Mouse (Mus musculus) midbrain, embryonic 14.5 days (tissue): ENCODE results near the gene Olfr811. TPM values are rescaled to one million over a fixed set of nuclear protein-coding genes. Genes with fewer than 3 reads are reported as not detected.

Experiments
- ATAC-seq: fragments of 200-750 bp; cut with Nextera tagmentation; 2 replicates; pipeline ENCODE4 v1.8.0; 2017; ENCODE audit warnings: moderate number of reproducible peaks, moderate library complexity; ENCODE audit not compliant: low FRiP score, low TSS enrichment
- DNase-seq: peaks from one replicate; pipeline ENCODE4 v3.0.0-alpha.2; 2015
- H3K27ac ChIP-seq: fragments of 300-500 bp; sonication (generic); replicated peaks from 2 replicates; pipeline ENCODE4 v1.5.1; 2014; ENCODE audit warnings: mild to moderate bottlenecking, low read depth, low read length, moderate library complexity
- H3K27me3 ChIP-seq: fragments of 300-500 bp; sonication (generic); 2 replicates; pipeline ENCODE4 v1.6.1; 2014; ENCODE audit warnings: low read length, control low read depth, mixed read lengths; ENCODE audit not compliant: control insufficient read depth, insufficient read depth
- H3K36me3 ChIP-seq: fragments of 300-500 bp; sonication (generic); 2 replicates; pipeline ENCODE4 v1.6.1; 2014; ENCODE audit warnings: low read length, control low read depth; ENCODE audit not compliant: control insufficient read depth, insufficient read depth
- H3K4me1 ChIP-seq: fragments of 300-500 bp; sonication (generic); 2 replicates; pipeline ENCODE4 v1.6.1; 2014; ENCODE audit warnings: mild to moderate bottlenecking, antibody characterized with exemption, low read length, control low read depth; ENCODE audit not compliant: control insufficient read depth, insufficient read depth
- H3K4me2 ChIP-seq: fragments of 300-500 bp; sonication (generic); 2 replicates; pipeline ENCODE4 v1.6.1; 2014; ENCODE audit warnings: mild to moderate bottlenecking, low read length, moderate library complexity
- H3K4me3 ChIP-seq: fragments of 300-500 bp; sonication (generic); replicated peaks from 2 replicates; pipeline ENCODE4 v1.5.1; 2014; ENCODE audit warnings: low read depth, low read length
- H3K9ac ChIP-seq: fragments of 300-500 bp; sonication (generic); replicated peaks from 2 replicates; pipeline ENCODE4 v1.6.1; 2014; ENCODE audit warnings: mild to moderate bottlenecking, low read length, moderate library complexity
- H3K9me3 ChIP-seq: fragments of 300-500 bp; sonication (generic); 2 replicates; pipeline ENCODE4 v1.6.1; 2016; ENCODE audit warnings: low read length, control low read depth, mixed read lengths; ENCODE audit not compliant: control insufficient read depth
- WGBS: fragments of 180-500 bp; shearing (Covaris S2); extraction: QIAGEN DNeasy Blood & Tissue Kit; methylation state at CpG from one replicate; pipeline ENCODE4 v1.1.7; 2014; 5-methylcytosine and 5-hydroxymethylcytosine counted together
- polyA plus RNA-seq: library from polyadenylated mRNA; unstranded; fragments of >200 nt; fragmentation: Nextera tagmentation; extraction: Ambion mirVana; gene quantifications from 2 replicates; pipeline ENCODE4 v1.2.1, GENCODE M21; 2014

Gene Olfr811
- polyA plus RNA-seq = not detected in 2 replicates

- Histone ChIP-seq H3K4me2 (no peak within 1 kb of the TSS), H3K9me3 (no peaks in the 10 kb centered on the region), H3K27ac (no peak within 1 kb of the TSS), H3K36me3 (no peaks in the 10 kb centered on the region), H3K27me3 (no peaks in the 10 kb centered on the region), H3K4me1 (no peaks in the 10 kb centered on the region), H3K4me3 (no peak within 1 kb of the TSS), H3K9ac (no peak within 1 kb of the TSS)
- 87% methylated on average over 4 of the region's 4 CpGs for WGBS
- no peak for ATAC-seq
- DNase-seq = no peak
Measured at GRCm38 (mm10) chr10:129804296-129804695, at the start of gene Olfr811. TSS of gene Olfr811 (minus strand) at chr10:129804396.

DNA sequence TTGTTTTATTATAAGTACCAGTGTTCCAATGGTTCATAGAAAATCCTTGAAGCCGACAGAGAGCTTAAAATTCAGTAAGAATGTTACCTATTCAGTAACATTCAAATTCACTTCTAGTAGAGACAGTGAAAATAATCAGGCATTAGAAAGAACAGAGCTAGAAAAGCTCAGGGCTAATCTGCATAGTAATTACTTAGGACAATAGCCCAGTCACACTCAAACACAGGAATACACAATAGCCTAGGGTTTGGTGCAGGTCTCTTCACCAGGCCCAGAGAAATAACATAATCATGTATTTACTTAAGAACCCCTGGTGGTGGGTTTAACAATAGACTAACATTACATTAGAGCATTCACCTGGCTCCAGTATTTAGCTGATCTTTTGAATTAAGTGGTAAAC, 43.1 kb upstream of the Olfr811 start:
- no peak overlapping the region for H3K9ac ChIP-seq
- H3K4me3 ChIP-seq = no peak overlapping the region
- no peaks in the 10 kb centered on the region for H3K27me3 ChIP-seq
- H3K9me3 ChIP-seq = no peaks in the 10 kb centered on the region
- H3K27ac ChIP-seq = no peak overlapping the region
- 51% methylated on average over 1 of the region's 1 CpGs for WGBS
- DNase-seq = peak; percentile 1
- ATAC-seq = no peak
- H3K4me1 ChIP-seq = no peaks in the 10 kb centered on the region
- no peaks in the 10 kb centered on the region for H3K36me3 ChIP-seq
- no peak overlapping the region for H3K4me2 ChIP-seq

DNA sequence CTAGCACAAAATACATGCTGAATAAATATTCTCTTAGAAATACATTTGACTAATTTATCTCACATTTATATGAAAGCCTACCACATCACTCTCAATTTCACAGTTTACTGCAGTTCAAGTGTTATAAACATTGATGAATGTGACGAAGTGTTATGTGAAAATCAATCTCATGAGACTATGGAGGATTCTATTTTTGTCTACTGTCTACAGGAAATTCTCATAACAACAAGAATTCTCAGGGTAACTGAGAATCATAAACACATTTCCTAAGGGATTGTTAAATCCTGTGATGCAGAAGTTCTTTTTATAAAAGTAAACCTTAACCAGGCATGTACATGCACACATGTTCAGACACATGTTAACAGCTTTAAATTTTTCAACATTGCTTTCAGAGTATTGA, 41.8 kb upstream of the Olfr811 start, which contains the start of gene Olfr812:
Olfr812 (minus strand) TSS at position 101 of the 400 bp plus-strand sequence.
- no peaks in the 10 kb centered on the region for H3K36me3 ChIP-seq
- no peaks in the 10 kb centered on the region for H3K27me3 ChIP-seq
- H3K27ac ChIP-seq = no peak within 1 kb of the TSS
- DNase-seq (no peak), ATAC-seq (no peak)
- no peak within 1 kb of the TSS for H3K4me3 ChIP-seq
- no peak within 1 kb of the TSS for H3K4me2 ChIP-seq
- no peaks in the 10 kb centered on the region for H3K4me1 ChIP-seq
- no peak within 1 kb of the TSS for H3K9ac ChIP-seq
- H3K9me3 ChIP-seq = no peaks in the 10 kb centered on the region
- 75% methylated on average over 1 of the region's 1 CpGs for WGBS

- DNase-seq = no peak
- Histone ChIP-seq H3K9me3 (no peaks in the 10 kb centered on the region), H3K4me3 (no peak within 1 kb of the TSS), H3K4me1 (no peaks in the 10 kb centered on the region), H3K4me2 (no peak within 1 kb of the TSS), H3K9ac (no peak within 1 kb of the TSS), H3K27me3 (no peaks in the 10 kb centered on the region), H3K27ac (no peak within 1 kb of the TSS), H3K36me3 (no peaks in the 10 kb centered on the region)
- ATAC-seq = no peak
Measured at GRCm38 (mm10) chr10:129794817-129795216, 9.4 kb downstream of the Olfr811 start, which contains the start of gene Olfr810. TSS of gene Olfr810 (minus strand) at chr10:129794917.

DNA sequence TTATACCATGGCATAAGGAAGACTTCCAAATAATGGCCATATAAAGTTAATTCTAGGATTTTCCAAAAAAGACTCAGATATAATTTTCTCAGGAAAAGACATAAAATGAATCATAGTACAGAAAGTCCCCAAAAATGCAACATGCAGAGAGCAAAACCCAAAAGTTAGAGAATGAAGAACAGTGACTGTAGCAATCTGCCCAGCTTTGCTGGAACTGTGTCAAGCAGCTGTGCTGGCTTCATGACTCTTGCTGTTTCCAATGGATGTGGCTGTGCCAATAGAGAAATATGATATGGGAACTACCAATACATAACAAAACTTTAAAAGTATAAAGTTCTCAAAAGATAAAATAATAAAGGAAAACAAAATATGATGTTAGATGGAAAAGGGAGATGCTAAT, 26.1 kb downstream of the Olfr811 start:
- Histone ChIP-seq H3K9me3 (no peaks in the 10 kb centered on the region), H3K27me3 (no peaks in the 10 kb centered on the region), H3K27ac (no peak overlapping the region), H3K9ac (no peak overlapping the region), H3K4me3 (no peak overlapping the region), H3K4me2 (no peak overlapping the region), H3K36me3 (no peaks in the 10 kb centered on the region), H3K4me1 (no peaks in the 10 kb centered on the region)
- no peak for ATAC-seq
- no peak for DNase-seq

- H3K4me2 ChIP-seq = no peak within 1 kb of the TSS
- ATAC-seq = no peak
- no peaks in the 10 kb centered on the region for H3K27me3 ChIP-seq
- no peak for DNase-seq
- H3K9me3 ChIP-seq = no peaks in the 10 kb centered on the region
- H3K4me1 ChIP-seq = no peaks in the 10 kb centered on the region
- no peaks in the 10 kb centered on the region for H3K36me3 ChIP-seq
- no peak within 1 kb of the TSS for H3K27ac ChIP-seq
- no peak within 1 kb of the TSS for H3K4me3 ChIP-seq
- no peak within 1 kb of the TSS for H3K9ac ChIP-seq
Measured at GRCm38 (mm10) chr10:129774338-129774737, 29.9 kb downstream of the Olfr811 start, which contains the start of gene Olfr809. TSS of gene Olfr809 (plus strand) at chr10:129774638.

GRCm38 (mm10) chr10:129765182-129765581, 39.0 kb downstream of the Olfr811 start, which contains the start of gene Olfr808:
TSS of gene Olfr808 (plus strand) at chr10:129765482.
- no peaks in the 10 kb centered on the region for H3K4me1 ChIP-seq
- no peak within 1 kb of the TSS for H3K4me3 ChIP-seq
- DNase-seq (no peak), ATAC-seq (no peak)
- H3K4me2 ChIP-seq = no peak within 1 kb of the TSS
- no peaks in the 10 kb centered on the region for H3K9me3 ChIP-seq
- no peak within 1 kb of the TSS for H3K9ac ChIP-seq
- no peaks in the 10 kb centered on the region for H3K36me3 ChIP-seq
- WGBS = 96% methylated on average over 1 of the region's 1 CpGs
- no peak within 1 kb of the TSS for H3K27ac ChIP-seq
- no peaks in the 10 kb centered on the region for H3K27me3 ChIP-seq

- DNase-seq (no peak), ATAC-seq (no peak)
- Histone ChIP-seq H3K36me3 (no peaks in the 10 kb centered on the region), H3K4me3 (no peak within 1 kb of the TSS), H3K27me3 (no peaks in the 10 kb centered on the region), H3K9ac (no peak within 1 kb of the TSS), H3K4me1 (no peaks in the 10 kb centered on the region), H3K4me2 (no peak within 1 kb of the TSS), H3K9me3 (no peaks in the 10 kb centered on the region), H3K27ac (no peak within 1 kb of the TSS)
- WGBS = 87% methylated on average over 1 of the region's 1 CpGs
Measured at GRCm38 (mm10) chr10:129757693-129758092, 46.5 kb downstream of the Olfr811 start, which contains the start of gene Olfr807. TSS of gene Olfr807 (minus strand) at chr10:129757793.
